12 mouse cellular contexts compared by ENCODE assay signal in genomic region chr1:136699153-136699524, GRCm38 (mm10).
DNase-seq lines count a peak whose midpoint lies in the region; ATAC-seq and TF ChIP-seq lines count a peak whose summit lies in the region.
"Had no signal": no experiment of that assay in that cellular context is flagged by ENCODE, and none has a peak within 500 bp of the region (broad histone marks: within the 10 kb centered on the region; RNA-seq: fewer than 3 reads in every experiment).

No protein-coding gene starts in this region.

- no peaks in the 10 kb centered on the region for H3K9me3 ChIP-seq in lung, embryonic 16.5 days (ENCODE audit: control insufficient read depth, low read length)
- no peaks in the 10 kb centered on the region for H3K9me3 ChIP-seq in E14TG2a.4 (ENCODE audit: low read length)
- H3K9me3 ChIP-seq: embryonic facial prominence, embryonic 15.5 days; forebrain, embryonic 15.5 days had no signal

- no peak for TF ChIP-seq CTCF in lung, adult 2 months (IDR thresholded peaks at IDR 0.05; ENCODE audit: insufficient read depth, low read length)
- no peak for TF ChIP-seq CTCF in E14TG2a.4 (conservative IDR thresholded peaks at IDR 0.05; ENCODE audit: low read length)

- 52% methylated on average over 7 of the region's 7 CpGs for WGBS in lung, embryonic 16.5 days
- WGBS in lung, adult 2 months = 54% methylated on average over 7 of the region's 7 CpGs

- H3K9ac ChIP-seq in lung, embryonic 16.5 days (ENCODE audit: low read length) = peak overlapping the region; percentile 26; the same call in 1 of the 2 replicates
- H3K9ac ChIP-seq: embryonic facial prominence, embryonic 15.5 days; forebrain, embryonic 15.5 days had no signal

- H3K4me2 ChIP-seq in lung, embryonic 16.5 days (ENCODE audit: low read depth, low read length) = no peak overlapping the region
- H3K4me2 ChIP-seq: embryonic facial prominence, embryonic 15.5 days; forebrain, embryonic 15.5 days had no signal

- H3K27me3 ChIP-seq in lung, embryonic 16.5 days (ENCODE audit: control insufficient read depth, insufficient read depth, low read depth, low read length) = no peaks in the 10 kb centered on the region
- H3K27me3 ChIP-seq in E14TG2a.4 (ENCODE audit: insufficient read depth, low read length) = no peaks in the 10 kb centered on the region
- H3K27me3 ChIP-seq: embryonic facial prominence, embryonic 15.5 days; forebrain, embryonic 15.5 days had no signal

- no peak for ATAC-seq in lung, embryonic 16.5 days (ENCODE audit: low read depth)
- ATAC-seq: forebrain, embryonic 15.5 days; intestine, embryonic 16.5 days had no signal

- no peak for TF ChIP-seq POLR2A in lung, adult 2 months (IDR thresholded peaks at IDR 0.05; ENCODE audit: borderline replicate concordance, extremely low read depth, low read depth, low read length)

- peaks cover 34% of the 10 kb centered on the region for H3K4me1 ChIP-seq in lung, embryonic 16.5 days (replicated peaks; ENCODE audit: control insufficient read depth, insufficient read depth, low read length)
- peaks cover 19% of the 10 kb centered on the region for H3K4me1 ChIP-seq in lung, adult 2 months (ENCODE audit: control insufficient read depth, insufficient read depth, low read length)
- H3K4me1 ChIP-seq in E14TG2a.4 (replicated peaks; ENCODE audit: low read depth, low read length) = peaks cover 72% of the 10 kb centered on the region
- H3K4me1 ChIP-seq: forebrain, embryonic 15.5 days had no signal

- H3K36me3 ChIP-seq in lung, embryonic 16.5 days (ENCODE audit: control insufficient read depth, insufficient read depth, low read length) = no peaks in the 10 kb centered on the region
- H3K36me3 ChIP-seq in E14TG2a.4 (ENCODE audit: insufficient read depth, low read length) = peaks cover 29% of the 10 kb centered on the region
- H3K36me3 ChIP-seq: embryonic facial prominence, embryonic 15.5 days; forebrain, embryonic 15.5 days; G1E had no signal

- H3K27ac ChIP-seq in lung, embryonic 16.5 days (ENCODE audit: low read length) = peak overlapping the region; percentile 82
- H3K27ac ChIP-seq: forebrain, embryonic 15.5 days had no signal

- H3K4me3 ChIP-seq in lung, embryonic 16.5 days (ENCODE audit: low read length) = no peak overlapping the region
- no peak overlapping the region for H3K4me3 ChIP-seq in lung, adult 2 months (replicated peaks; ENCODE audit: extremely low read depth, low read depth, low read length)
- H3K4me3 ChIP-seq in E14TG2a.4 (replicated peaks; ENCODE audit: low read length) = peak overlapping the region; percentile 69
- H3K4me3 ChIP-seq: embryonic facial prominence, embryonic 15.5 days; forebrain, embryonic 15.5 days had no signal

- DNase-seq in lung, adult 2 months = no peak
- peak; percentile 77 for DNase-seq in induced T-regulatory cell, adult 2 months (ENCODE audit: low read depth)
- DNase-seq in naive thymus-derived CD4-positive, alpha-beta T cell, adult 2 months (ENCODE audit: low read depth) = peak; percentile 77
- DNase-seq in adrenal gland, postnatal 25 days = no peak
- no peak for DNase-seq in cerebellum, postnatal 36 days
- DNase-seq: kidney, postnatal 14 days had no signal

Comparison
In these comparisons a context has a peak if more than half of its experiments do, and no peak if none do; other contexts are left out.
1. DNase-seq: peak in induced T-regulatory cell, adult 2 months (single experiment) and naive thymus-derived CD4-positive, alpha-beta T cell, adult 2 months (single experiment); none in lung, adult 2 months (single experiment), adrenal gland, postnatal 25 days (single experiment) and cerebellum, postnatal 36 days (0 of 2).